Mouse (Mus musculus) kidney, adult 18-20 months (tissue): ENCODE measurements around the gene E030018B13Rik.
A peak's percentile ranks its signal among the peaks of the same experiment; 100 is the strongest.

Experiments
- DNase-seq: peaks from one replicate; pipeline ENCODE4 v3.0.0; 2021

Gene E030018B13Rik

GRCm38 (mm10) chr7:63898201-63898600 is 18.5 kb upstream of the E030018B13Rik start:
- no peak for DNase-seq

GRCm38 (mm10) chr7:63899925-63900324 is 16.7 kb upstream of the E030018B13Rik start:
- DNase-seq: no peak

- DNase-seq: no peak
These were observed 16.2 kb upstream of the E030018B13Rik start for GRCm38 (mm10) chr7:63900411-63900810.

- no peak for DNase-seq
These were observed 15.3 kb upstream of the E030018B13Rik start for GRCm38 (mm10) chr7:63901346-63901745.

GRCm38 (mm10) chr7:63901942-63902341 is 14.7 kb upstream of the E030018B13Rik start:
- DNase-seq: peak; percentile 23

GRCm38 (mm10) chr7:63902604-63903210 is 13.9 kb upstream of the E030018B13Rik start:
- DNase-seq: peak; percentile 43

GRCm38 (mm10) chr7:63903635-63904380 is 12.8 kb upstream of the E030018B13Rik start:
- DNase-seq: peak; percentile 16

- no peak for DNase-seq
These were observed 11.5 kb upstream of the E030018B13Rik start for GRCm38 (mm10) chr7:63905190-63905589.

GRCm38 (mm10) chr7:63905642-63906041 is 11.0 kb upstream of the E030018B13Rik start:
- DNase-seq: no peak

- DNase-seq: no peak
These were observed 8.7 kb upstream of the E030018B13Rik start for GRCm38 (mm10) chr7:63907778-63908495.

GRCm38 (mm10) chr7:63908496-63909285 is 8.0 kb upstream of the E030018B13Rik start:
- DNase-seq: no peak

GRCm38 (mm10) chr7:63910225-63910624 is 6.4 kb upstream of the E030018B13Rik start:
- DNase-seq: no peak

- no peak for DNase-seq
These were observed 5.7 kb upstream of the E030018B13Rik start for GRCm38 (mm10) chr7:63910912-63911311.

- peak; percentile 85 for DNase-seq
These were observed 5.0 kb upstream of the E030018B13Rik start for GRCm38 (mm10) chr7:63911383-63912233.

GRCm38 (mm10) chr7:63912234-63912810 is 4.3 kb upstream of the E030018B13Rik start:
- peak; percentile 76 for DNase-seq

- no peak for DNase-seq
These were observed 3.5 kb upstream of the E030018B13Rik start for GRCm38 (mm10) chr7:63912924-63913723.

- peak; percentile 66 for DNase-seq
These were observed 2.6 kb upstream of the E030018B13Rik start for GRCm38 (mm10) chr7:63913724-63914692.

GRCm38 (mm10) chr7:63914891-63915290 is 1.8 kb upstream of the E030018B13Rik start:
- DNase-seq: no peak

GRCm38 (mm10) chr7:63917693-63918092 is 1.0 kb downstream of the E030018B13Rik start:
- DNase-seq: peak; percentile 91
